Comparison of ENCODE assay signal across 9 mouse cellular contexts in the genomic region with DNA sequence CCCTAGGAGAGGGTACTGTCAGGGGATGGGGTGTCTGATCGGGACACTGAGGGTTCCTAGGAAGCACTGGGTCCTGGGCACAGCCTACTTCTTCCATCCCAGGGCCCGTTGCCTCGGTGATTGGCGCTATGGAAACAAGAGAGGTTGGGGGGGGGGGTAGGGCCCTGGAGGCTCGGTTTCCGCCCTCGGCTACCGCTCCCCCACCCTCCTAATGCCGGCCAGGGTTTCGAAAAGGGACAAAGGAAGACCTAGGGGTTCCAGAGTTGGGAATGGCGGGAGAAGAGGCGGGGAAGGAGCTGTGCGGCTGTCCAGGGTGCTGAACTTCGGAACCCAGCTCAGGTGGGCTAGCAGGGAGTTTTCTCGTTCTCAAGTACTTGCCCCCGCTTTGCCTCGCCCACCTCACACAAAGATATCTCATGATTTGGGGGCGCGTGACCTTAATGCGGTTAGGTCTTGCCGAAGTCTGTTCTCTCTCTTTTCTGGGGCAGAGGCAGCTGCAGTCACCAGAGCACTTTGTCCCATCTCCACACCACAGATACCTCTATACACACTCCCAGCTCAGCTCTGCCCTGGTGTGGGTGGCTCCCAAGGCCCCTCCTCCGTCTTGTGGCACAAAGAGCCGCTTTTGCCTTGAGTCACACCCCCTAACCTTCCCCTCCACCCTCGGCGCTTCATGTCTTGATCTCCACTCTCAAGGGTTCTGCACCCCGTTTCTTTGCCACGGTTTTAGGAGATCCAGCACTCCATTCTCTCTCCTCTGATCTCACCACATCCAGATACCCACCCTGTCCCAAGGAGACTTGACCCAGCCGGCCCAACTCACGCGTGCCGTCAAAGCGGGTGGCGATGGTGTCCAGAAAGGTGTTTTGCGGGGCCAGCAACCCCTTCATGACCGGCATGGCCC. TPM values are rescaled to one million over a fixed set of nuclear protein-coding genes. Genes with fewer than 3 reads are reported as not detected.
DNase-seq lines count a peak whose midpoint lies in the region; ATAC-seq and TF ChIP-seq lines count a peak whose summit lies in the region.
"Had no signal": no experiment of that assay in that cellular context is flagged by ENCODE, and none has a peak within 500 bp of the region (broad histone marks: within the 10 kb centered on the region; RNA-seq: fewer than 3 reads in every experiment).

No protein-coding gene starts in this region.

- DNase-seq in gastrocnemius, postnatal 10 days: peak; percentile 62
- no peak for DNase-seq in gastrocnemius, postnatal 25 days
- DNase-seq in NIH3T3 (ENCODE audit: low read depth): peak; percentile 74
- DNase-seq in intestine, embryonic 14.5 days (ENCODE audit: low spot score): peak; percentile 86
- no peak for DNase-seq in spleen, adult 12 weeks (ENCODE audit: low spot score)

- H3K27me3 ChIP-seq in forebrain, embryonic 12.5 days: peaks cover 48% of the 10 kb centered on the region
- H3K27me3 ChIP-seq in intestine, embryonic 14.5 days (replicated peaks; ENCODE audit: control insufficient read depth, insufficient read depth, low read length): peaks cover 40% of the 10 kb centered on the region
- H3K27me3 ChIP-seq in lung, embryonic 16.5 days (ENCODE audit: control insufficient read depth, insufficient read depth, low read depth, low read length): peaks cover 22% of the 10 kb centered on the region
- peaks cover 9% of the 10 kb centered on the region for H3K27me3 ChIP-seq in small intestine, adult 2 months (ENCODE audit: control insufficient read depth, insufficient read depth, low read length)

- H3K36me3 ChIP-seq in forebrain, embryonic 12.5 days (replicated peaks): no peaks in the 10 kb centered on the region
- H3K36me3 ChIP-seq in intestine, embryonic 14.5 days (ENCODE audit: control insufficient read depth, insufficient read depth, low read length): no peaks in the 10 kb centered on the region
- no peaks in the 10 kb centered on the region for H3K36me3 ChIP-seq in lung, embryonic 16.5 days (ENCODE audit: control insufficient read depth, insufficient read depth, low read length)
- no peaks in the 10 kb centered on the region for H3K36me3 ChIP-seq in small intestine, adult 2 months (ENCODE audit: control insufficient read depth, insufficient read depth, low read length)

- H3K27ac ChIP-seq in forebrain, embryonic 12.5 days: peak overlapping the region; percentile 56
- no peak overlapping the region for H3K27ac ChIP-seq in intestine, embryonic 14.5 days (ENCODE audit: low read depth)
- H3K27ac ChIP-seq in lung, embryonic 16.5 days (ENCODE audit: low read length): no peak overlapping the region
- no peak overlapping the region for H3K27ac ChIP-seq in small intestine, adult 2 months (ENCODE audit: insufficient read depth, low read depth, low read length)

- WGBS in forebrain, embryonic 12.5 days: under 1% methylated on average over 35 of the region's 35 CpGs
- 3% methylated on average over 35 of the region's 35 CpGs for WGBS in intestine, embryonic 14.5 days
- WGBS in lung, embryonic 16.5 days: 2% methylated on average over 35 of the region's 35 CpGs
- 4% methylated on average over 35 of the region's 35 CpGs for WGBS in small intestine, adult 2 months

- H3K4me1 ChIP-seq in forebrain, embryonic 12.5 days: peaks cover 27% of the 10 kb centered on the region
- H3K4me1 ChIP-seq in intestine, embryonic 14.5 days (replicated peaks; ENCODE audit: control insufficient read depth, insufficient read depth, low read length): peaks cover 10% of the 10 kb centered on the region
- H3K4me1 ChIP-seq in lung, embryonic 16.5 days (replicated peaks; ENCODE audit: control insufficient read depth, insufficient read depth, low read length): peaks cover 7% of the 10 kb centered on the region
- H3K4me1 ChIP-seq in small intestine, adult 2 months (ENCODE audit: control insufficient read depth, insufficient read depth, insufficient read length, low read length): peaks cover 13% of the 10 kb centered on the region

- ATAC-seq in forebrain, embryonic 12.5 days (ENCODE audit: low FRiP score): peak; percentile 64
- ATAC-seq in intestine, embryonic 14.5 days (replicated peaks; ENCODE audit: low FRiP score, low TSS enrichment, low read depth): no peak
- ATAC-seq in lung, embryonic 16.5 days (ENCODE audit: low read depth): peak; percentile 24; the same call in 1 of the 2 replicates

- no peaks in the 10 kb centered on the region for H3K9me3 ChIP-seq in forebrain, embryonic 12.5 days
- no peaks in the 10 kb centered on the region for H3K9me3 ChIP-seq in intestine, embryonic 14.5 days (ENCODE audit: control insufficient read depth, low read length)
- H3K9me3 ChIP-seq in lung, embryonic 16.5 days (ENCODE audit: control insufficient read depth, low read length): no peaks in the 10 kb centered on the region

- peak overlapping the region; percentile 78 for H3K4me2 ChIP-seq in forebrain, embryonic 12.5 days
- peak overlapping the region; percentile 47 for H3K4me2 ChIP-seq in intestine, embryonic 14.5 days (ENCODE audit: low read length)
- peak overlapping the region; percentile 60 for H3K4me2 ChIP-seq in lung, embryonic 16.5 days (ENCODE audit: low read depth, low read length)

- TF ChIP-seq POLR2A in small intestine, adult 2 months (IDR thresholded peaks at IDR 0.05; ENCODE audit: low read depth, low read length): no peak

- H3K9ac ChIP-seq in forebrain, embryonic 12.5 days: peak overlapping the region; percentile 63
- no peak overlapping the region for H3K9ac ChIP-seq in intestine, embryonic 14.5 days (ENCODE audit: low read length)
- H3K9ac ChIP-seq in lung, embryonic 16.5 days (ENCODE audit: low read length): no peak overlapping the region

- H3K4me3 ChIP-seq in forebrain, embryonic 12.5 days (replicated peaks): peak overlapping the region; percentile 50
- peak overlapping the region; percentile 27; the same call in 1 of the 2 replicates for H3K4me3 ChIP-seq in intestine, embryonic 14.5 days (ENCODE audit: low read depth, low read length)
- peak overlapping the region; percentile 39 for H3K4me3 ChIP-seq in lung, embryonic 16.5 days (ENCODE audit: low read length)
- H3K4me3 ChIP-seq in small intestine, adult 2 months (ENCODE audit: low read depth, low read length): peak overlapping the region; percentile 29

- no peak for TF ChIP-seq CTCF in small intestine, adult 2 months (IDR thresholded peaks at IDR 0.05; ENCODE audit: extremely low read depth, insufficient read length, insufficient replicate concordance, low read depth, low read length)

RNA-seq across cellular contexts. Expression of gene Kcnh4, which starts 0.8 kb away (rescaled TPM):
- not detected for total RNA-seq in gastrocnemius, postnatal 10 days (2021)
- total RNA-seq in gastrocnemius, postnatal 25 days (2021): not detected
- polyA plus RNA-seq in forebrain, embryonic 12.5 days (2016; fragmentation: Nextera tagmentation; extraction: Ambion mirVana): 4.4 and 4.7 TPM in 2 replicates
- 0.27 and 0.41 TPM in 2 replicates for polyA plus RNA-seq in intestine, embryonic 14.5 days (2014; fragmentation: Nextera tagmentation; extraction: Ambion mirVana)
- not detected in 2 replicates for polyA plus RNA-seq in lung, embryonic 16.5 days (2015; fragmentation: Nextera tagmentation; extraction: Ambion mirVana)
- 0.04 TPM in 1 of 2 replicates, not detected in the other for polyA plus RNA-seq in small intestine, adult 2 months (2012; rRNA removed)

RNA-seq across cellular contexts. Expression of gene Hcrt, which starts 3.8 kb away (rescaled TPM):
- not detected for total RNA-seq in gastrocnemius, postnatal 10 days (2021)
- not detected for total RNA-seq in gastrocnemius, postnatal 25 days (2021)
- polyA plus RNA-seq in forebrain, embryonic 12.5 days (2016; fragmentation: Nextera tagmentation; extraction: Ambion mirVana): 0.36 TPM in 1 of 2 replicates, not detected in the other
- not detected in 2 replicates for polyA plus RNA-seq in intestine, embryonic 14.5 days (2014; fragmentation: Nextera tagmentation; extraction: Ambion mirVana)
- polyA plus RNA-seq in lung, embryonic 16.5 days (2015; fragmentation: Nextera tagmentation; extraction: Ambion mirVana): not detected in 2 replicates
- polyA plus RNA-seq in small intestine, adult 2 months (2012; rRNA removed): not detected in 2 replicates
- total RNA-seq: left cerebral cortex, adult 18-20 months had no signal

RNA-seq across cellular contexts. Expression of gene Ghdc, which starts 11.8 kb away (rescaled TPM):
- total RNA-seq in gastrocnemius, postnatal 10 days (2021): 1 to 10 TPM; 7.7 to 8.4 TPM
- total RNA-seq in gastrocnemius, postnatal 25 days (2021): 1 to 10 TPM; 4.8 to 4.9 TPM
- polyA plus RNA-seq in forebrain, embryonic 12.5 days (2016; fragmentation: Nextera tagmentation; extraction: Ambion mirVana): 3.1 and 3.3 TPM in 2 replicates
- 3.5 and 3.6 TPM in 2 replicates for polyA plus RNA-seq in intestine, embryonic 14.5 days (2014; fragmentation: Nextera tagmentation; extraction: Ambion mirVana)
- polyA plus RNA-seq in lung, embryonic 16.5 days (2015; fragmentation: Nextera tagmentation; extraction: Ambion mirVana): 6.2 and 6.8 TPM in 2 replicates
- polyA plus RNA-seq in small intestine, adult 2 months (2012; rRNA removed): 9.8 and 10.0 TPM in 2 replicates

RNA-seq across cellular contexts. Expression of gene Rab5c, which starts 20.9 kb away (rescaled TPM):
- total RNA-seq in gastrocnemius, postnatal 10 days (2021): 10 to 100 TPM; 63.0 to 64.7 TPM
- total RNA-seq in gastrocnemius, postnatal 25 days (2021): 10 to 100 TPM; 40.4 to 43.1 TPM
- polyA plus RNA-seq in forebrain, embryonic 12.5 days (2016; fragmentation: Nextera tagmentation; extraction: Ambion mirVana): 18.2 and 25.2 TPM in 2 replicates
- 61.2 and 63.0 TPM in 2 replicates for polyA plus RNA-seq in intestine, embryonic 14.5 days (2014; fragmentation: Nextera tagmentation; extraction: Ambion mirVana)
- polyA plus RNA-seq in lung, embryonic 16.5 days (2015; fragmentation: Nextera tagmentation; extraction: Ambion mirVana): 34.3 and 39.8 TPM in 2 replicates
- 186 and 350 TPM in 2 replicates for polyA plus RNA-seq in small intestine, adult 2 months (2012; rRNA removed)

RNA-seq across cellular contexts. Expression of gene Hspb9, which starts 45.3 kb away (rescaled TPM):
- not detected for total RNA-seq in gastrocnemius, postnatal 10 days (2021)
- not detected for total RNA-seq in gastrocnemius, postnatal 25 days (2021)
- polyA plus RNA-seq in forebrain, embryonic 12.5 days (2016; fragmentation: Nextera tagmentation; extraction: Ambion mirVana): 0.52 TPM in 1 of 2 replicates, not detected in the other
- 0.78 and 0.96 TPM in 2 replicates for polyA plus RNA-seq in intestine, embryonic 14.5 days (2014; fragmentation: Nextera tagmentation; extraction: Ambion mirVana)
- polyA plus RNA-seq in lung, embryonic 16.5 days (2015; fragmentation: Nextera tagmentation; extraction: Ambion mirVana): not detected in 2 replicates
- not detected in 2 replicates for polyA plus RNA-seq in small intestine, adult 2 months (2012; rRNA removed)
- total RNA-seq: left cerebral cortex, adult 18-20 months had no signal

Comparison
In these comparisons a context has a peak if more than half of its experiments do, and no peak if none do; other contexts are left out.
1. DNase-seq: peak in gastrocnemius, postnatal 10 days (single experiment), NIH3T3 (single experiment) and intestine, embryonic 14.5 days (single experiment); none in gastrocnemius, postnatal 25 days (single experiment) and spleen, adult 12 weeks (single experiment).
2. Peak in every context shown above with its lines, with median percentiles within 50 percentile points of each other: H3K4me2 ChIP-seq and H3K4me3 ChIP-seq.